In the genomic region with DNA sequence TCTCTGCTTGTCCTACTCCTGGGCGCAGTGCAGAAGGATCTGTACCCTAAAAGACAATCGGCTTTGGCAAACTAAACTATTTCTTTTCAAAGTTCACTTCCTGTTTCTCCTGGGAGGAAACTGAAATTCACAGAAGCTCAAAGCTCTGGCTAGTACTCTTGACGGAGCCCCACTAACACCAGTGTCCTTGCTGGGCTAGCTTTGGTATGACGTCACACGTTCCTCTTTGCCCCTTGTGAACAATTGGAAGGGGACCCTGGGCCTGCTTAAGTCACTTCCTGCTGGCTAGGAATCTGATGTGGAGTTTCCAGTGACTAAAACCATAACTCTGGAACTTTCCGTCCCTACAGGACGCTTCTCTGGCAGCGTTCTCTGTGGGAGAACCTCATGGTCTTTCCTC, we compare ENCODE assay signal across 9 mouse cellular contexts. TPM values are rescaled to one million over a fixed set of nuclear protein-coding genes. Genes with fewer than 3 reads are reported as not detected.
DNase-seq lines count a peak whose midpoint lies in the region; ATAC-seq and TF ChIP-seq lines count a peak whose summit lies in the region.
"Had no signal": no experiment of that assay in that cellular context is flagged by ENCODE, and none has a peak within 500 bp of the region (broad histone marks: within the 10 kb centered on the region; RNA-seq: fewer than 3 reads in every experiment).

No protein-coding gene starts in this region.

- TF ChIP-seq CTCF in bone marrow, adult 2 months (IDR thresholded peaks at IDR 0.05; ENCODE audit: control insufficient read depth, insufficient read depth, low read length), result no peak

- H3K36me3 ChIP-seq in kidney, embryonic 14.5 days (ENCODE audit: control insufficient read depth, insufficient read depth, low read length), result no peaks in the 10 kb centered on the region

- DNase-seq in kidney, adult 11 months, result peak; percentile 68
- peak; percentile 61 for DNase-seq in heart, postnatal 4 days
- DNase-seq in lung, postnatal 14 days, result peak; percentile 50
- DNase-seq in thymus, postnatal 25 days, result no peak
- no peak for DNase-seq in cerebellum, postnatal 36 days
- DNase-seq in thymus, postnatal 0 days (ENCODE audit: low spot score), result no peak

- no peak overlapping the region for H3K4me3 ChIP-seq in kidney, embryonic 14.5 days (ENCODE audit: low read length)
- no peak overlapping the region for H3K4me3 ChIP-seq in bone marrow, adult 2 months (replicated peaks; ENCODE audit: control insufficient read depth, low read depth, low read length)

- no peaks in the 10 kb centered on the region for H3K9me3 ChIP-seq in kidney, embryonic 14.5 days (ENCODE audit: control insufficient read depth, low read length)

- H3K9ac ChIP-seq in kidney, embryonic 14.5 days (ENCODE audit: low read depth, low read length), result no peak overlapping the region

- H3K4me2 ChIP-seq in kidney, embryonic 14.5 days (replicated peaks; ENCODE audit: low read depth, low read length), result no peak overlapping the region

- 77% methylated on average over 8 of the region's 8 CpGs for WGBS in kidney, embryonic 14.5 days
- 35% methylated on average over 8 of the region's 8 CpGs for WGBS in bone marrow, adult 2 months

- no peaks in the 10 kb centered on the region for H3K4me1 ChIP-seq in kidney, embryonic 14.5 days (ENCODE audit: control insufficient read depth, insufficient read depth, low read length)
- H3K4me1 ChIP-seq in bone marrow, adult 2 months (ENCODE audit: control insufficient read depth, insufficient read depth, low read length), result peaks cover 3% of the 10 kb centered on the region; the same call in 1 of the 2 replicates

- no peaks in the 10 kb centered on the region for H3K27me3 ChIP-seq in kidney, embryonic 14.5 days (ENCODE audit: control insufficient read depth, insufficient read depth, low read length)

- no peak overlapping the region for H3K27ac ChIP-seq in kidney, embryonic 14.5 days (ENCODE audit: low read depth, low read length)
- peak overlapping the region; percentile 23 for H3K27ac ChIP-seq in bone marrow, adult 2 months (ENCODE audit: control insufficient read depth, insufficient read depth, low read depth, low read length, poor library complexity)

- no peak for ATAC-seq in kidney, embryonic 14.5 days (ENCODE audit: low FRiP score, low TSS enrichment)

- TF ChIP-seq POLR2A in bone marrow, adult 2 months (IDR thresholded peaks at IDR 0.05; ENCODE audit: borderline replicate concordance, control insufficient read depth, low read depth, low read length), result no peak

RNA-seq across cellular contexts. Expression of a gene that starts 6.5 kb away (rescaled TPM):
- polyA plus RNA-seq in kidney, embryonic 14.5 days (2014; fragmentation: Nextera tagmentation; extraction: Ambion mirVana), result 1.9 and 2.6 TPM in 2 replicates
- polyA plus RNA-seq in bone marrow, adult 2 months (2011; ENCODE audit: insufficient read depth, insufficient read length, low replicate concordance, missing spikeins), result 10.0 and 11.9 TPM in 2 replicates
- total RNA-seq in heart, postnatal 4 days (2021), result 10 to 100 TPM in 1 of 2 experiments, 1 to 10 TPM in 1; 8.9 to 11.1 TPM
- 2.2 and 2.7 TPM in 2 replicates for polyA plus RNA-seq in thymus, postnatal 0 days (2015; fragmentation: Nextera tagmentation; extraction: Ambion mirVana)

RNA-seq across cellular contexts. Expression of a gene that starts 21.0 kb away (rescaled TPM):
- polyA plus RNA-seq in kidney, embryonic 14.5 days (2014; fragmentation: Nextera tagmentation; extraction: Ambion mirVana), result 25.9 and 40.7 TPM in 2 replicates
- polyA plus RNA-seq in bone marrow, adult 2 months (2011; ENCODE audit: insufficient read depth, insufficient read length, low replicate concordance, missing spikeins), result 38.5 and 66.7 TPM in 2 replicates
- total RNA-seq in heart, postnatal 4 days (2021), result 10 to 100 TPM; 13.6 to 18.6 TPM
- polyA plus RNA-seq in thymus, postnatal 0 days (2015; fragmentation: Nextera tagmentation; extraction: Ambion mirVana), result 30.7 and 33.1 TPM in 2 replicates

RNA-seq across cellular contexts. Expression of a gene that starts 40.2 kb away (rescaled TPM):
- 233 and 273 TPM in 2 replicates for polyA plus RNA-seq in kidney, embryonic 14.5 days (2014; fragmentation: Nextera tagmentation; extraction: Ambion mirVana)
- polyA plus RNA-seq in bone marrow, adult 2 months (2011; ENCODE audit: insufficient read depth, insufficient read length, low replicate concordance, missing spikeins), result 65.5 and 112 TPM in 2 replicates
- 100 to 1,000 TPM; 101 to 102 TPM for total RNA-seq in heart, postnatal 4 days (2021)
- polyA plus RNA-seq in thymus, postnatal 0 days (2015; fragmentation: Nextera tagmentation; extraction: Ambion mirVana), result 267 and 274 TPM in 2 replicates

RNA-seq across cellular contexts. Expression of a gene that starts 44.3 kb away (rescaled TPM):
- polyA plus RNA-seq in kidney, embryonic 14.5 days (2014; fragmentation: Nextera tagmentation; extraction: Ambion mirVana), result 0.28 and 1.0 TPM in 2 replicates
- not detected in 2 replicates for polyA plus RNA-seq in bone marrow, adult 2 months (2011; ENCODE audit: insufficient read depth, insufficient read length, low replicate concordance, missing spikeins)
- not detected for total RNA-seq in heart, postnatal 4 days (2021)
- polyA plus RNA-seq in thymus, postnatal 0 days (2015; fragmentation: Nextera tagmentation; extraction: Ambion mirVana), result 0.25 TPM in 1 of 2 replicates, not detected in the other
- polyA plus RNA-seq: neural tube, embryonic 11.5 days had no signal

RNA-seq across cellular contexts. Expression of a gene that starts 52.0 kb away (rescaled TPM):
- 0.93 and 1.9 TPM in 2 replicates for polyA plus RNA-seq in kidney, embryonic 14.5 days (2014; fragmentation: Nextera tagmentation; extraction: Ambion mirVana)
- polyA plus RNA-seq in bone marrow, adult 2 months (2011; ENCODE audit: insufficient read depth, insufficient read length, low replicate concordance, missing spikeins), result 61.3 and 112 TPM in 2 replicates
- total RNA-seq in heart, postnatal 4 days (2021), result 10 to 100 TPM; 76.2 to 80.7 TPM
- polyA plus RNA-seq in thymus, postnatal 0 days (2015; fragmentation: Nextera tagmentation; extraction: Ambion mirVana), result 1.5 and 1.7 TPM in 2 replicates

Comparison
In these comparisons a context has a peak if more than half of its experiments do, and no peak if none do; other contexts are left out.
1. DNase-seq: peak in kidney, adult 11 months (single experiment), heart, postnatal 4 days (single experiment) and lung, postnatal 14 days (single experiment); none in thymus, postnatal 25 days (single experiment), cerebellum, postnatal 36 days (0 of 2) and thymus, postnatal 0 days (single experiment).